Mouse (Mus musculus) myocyte (in vitro differentiated cells): ENCODE results near the gene Map3k1.

Experiments
- E2F4 ChIP-seq: IDR thresholded peaks from one replicate; pipeline ENCODE4 v1.6.1; 2011; ENCODE audit warnings: mild to moderate bottlenecking, control low read depth, moderate library complexity; ENCODE audit not compliant: insufficient read depth
- MAX ChIP-seq: IDR thresholded peaks from one replicate; pipeline ENCODE4 v1.6.1; 2011; ENCODE audit warnings: low read depth, mild to moderate bottlenecking, control low read depth
- POLR2A ChIP-seq: IDR thresholded peaks from one replicate; pipeline ENCODE4 v1.6.1; 2011; ENCODE audit warnings: low read depth, mild to moderate bottlenecking, control low read depth, moderate library complexity; ENCODE audit not compliant: insufficient read length
- USF1 ChIP-seq: IDR thresholded peaks from one replicate; pipeline ENCODE4 v1.6.1; 2011; ENCODE audit warnings: low read depth, mild to moderate bottlenecking, control low read depth, moderate library complexity

DNA sequence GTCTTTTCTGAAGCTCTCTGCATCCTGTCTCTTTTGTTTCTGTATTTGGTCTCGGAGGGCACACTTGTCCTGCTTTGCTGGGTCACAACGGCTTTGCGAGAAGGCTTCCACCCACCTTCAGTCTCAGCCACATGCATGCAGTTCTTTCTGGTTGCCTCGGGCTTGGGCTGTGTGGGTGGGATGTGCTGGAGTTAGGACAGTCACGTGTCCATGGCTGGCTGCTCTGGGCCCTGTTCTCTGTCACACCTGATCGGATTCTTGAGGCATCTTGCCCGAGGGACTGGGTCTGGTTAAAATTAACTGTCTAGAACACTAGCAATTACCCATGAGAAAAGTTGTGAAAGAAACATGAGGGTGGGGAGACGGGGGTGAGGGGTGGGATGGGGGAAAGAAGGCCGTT lies 36.7 kb upstream of the Map3k1 start:
- TF ChIP-seq E2F4 (no peak), USF1 (no peak), MAX (no peak), POLR2A (no peak)
